Mouse (Mus musculus): ENCODE data around the gene Bcar3.

Gene Bcar3

GRCm38 (mm10) chr3:122557766-122558165 is 263.8 kb downstream of the Bcar3 start:
- no peak for DNase-seq (ENCODE audit: low spot score in 2 of 2)

GRCm38 (mm10) chr3:122565285-122565684 is 271.3 kb downstream of the Bcar3 start:
- DNase-seq (ENCODE audit: low spot score in 2 of 2) = no peak

- no peak for DNase-seq (ENCODE audit: low spot score in 2 of 2)
Measured at GRCm38 (mm10) chr3:122566112-122566511, 272.2 kb downstream of the Bcar3 start.

DNA sequence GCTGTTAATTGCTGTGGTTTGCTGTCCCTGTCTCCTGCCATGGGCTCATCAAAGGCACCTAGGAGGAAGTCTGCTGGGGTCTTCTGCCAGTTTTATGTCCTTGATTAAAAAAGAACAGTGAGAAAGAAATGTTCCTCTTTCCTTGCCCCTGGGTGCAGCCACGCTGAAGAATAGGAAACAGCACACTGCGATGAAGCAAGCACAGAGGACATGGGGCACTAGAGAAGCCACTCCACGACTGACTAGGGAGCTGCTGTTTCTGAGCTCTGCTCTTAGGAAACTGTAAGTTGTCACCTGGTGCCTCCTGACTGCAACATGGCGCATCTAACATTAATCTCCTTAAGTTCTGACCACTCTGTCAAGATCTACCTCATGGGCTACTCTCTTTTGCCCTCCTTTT is 272.6 kb downstream of the Bcar3 start:
- no peak for DNase-seq (ENCODE audit: low spot score in 2 of 2)

- DNase-seq (ENCODE audit: low spot score in 2 of 2) = no peak
Measured at GRCm38 (mm10) chr3:122573426-122574286, 279.7 kb downstream of the Bcar3 start.

- DNase-seq (ENCODE audit: low spot score in 2 of 2) = no peak
Measured at GRCm38 (mm10) chr3:122574921-122575320, 281.0 kb downstream of the Bcar3 start.

- DNase-seq (ENCODE audit: low spot score in 2 of 2) = no peak
Measured at GRCm38 (mm10) chr3:122577360-122577759, 283.4 kb downstream of the Bcar3 start.

Measured in urinary bladder, adult 18-20 months (tissue).